Mouse (Mus musculus) liver, adult 2 months (tissue): ENCODE data around the gene Kank3. TPM values are rescaled to one million over a fixed set of nuclear protein-coding genes. Genes with fewer than 3 reads are reported as not detected.

Experiments
- DNase-seq: peaks from one replicate; pipeline ENCODE4 v3.0.0-alpha.2; 2011; ENCODE audit warnings: low read depth, low spot score; ENCODE audit errors: extremely low read depth
- H3K27ac ChIP-seq: fragments of 200-500 bp; replicated peaks from 2 replicates; pipeline ENCODE4 v1.5.1; 2012; ENCODE audit warnings: low read depth, mild to moderate bottlenecking, control low read depth, inconsistent platforms, low read length; ENCODE audit not compliant: insufficient read depth
- H3K27me3 ChIP-seq: fragments of 200-500 bp; 2 replicates; pipeline ENCODE4 v1.6.1; 2012; ENCODE audit warnings: mild to moderate bottlenecking, moderate library complexity, low read length, inconsistent platforms; ENCODE audit not compliant: control insufficient read depth, insufficient read depth
- H3K36me3 ChIP-seq: fragments of 200-500 bp; 2 replicates; pipeline ENCODE4 v1.6.1; 2012; ENCODE audit warnings: low read length, inconsistent platforms; ENCODE audit not compliant: control insufficient read depth, insufficient read depth
- H3K4me1 ChIP-seq: fragments of 200-500 bp; 2 replicates; pipeline ENCODE4 v1.6.1; 2011; ENCODE audit warnings: low read length; ENCODE audit not compliant: control insufficient read depth, insufficient read depth
- H3K4me3 ChIP-seq: fragments of 200-500 bp; 2 replicates; pipeline ENCODE4 v1.5.1; 2011; ENCODE audit warnings: low read depth, mild to moderate bottlenecking, control low read depth, low read length, moderate library complexity; ENCODE audit not compliant: insufficient read depth
- H3K79me2 ChIP-seq: fragments of 200-500 bp; 2 replicates; pipeline ENCODE4 v1.6.1; 2012; ENCODE audit warnings: inconsistent platforms, mild to moderate bottlenecking, low read length, moderate library complexity; ENCODE audit not compliant: control insufficient read depth, insufficient read depth
- H3K9ac ChIP-seq: fragments of 200-500 bp; 2 replicates; pipeline ENCODE4 v1.6.1; 2012; ENCODE audit warnings: low read depth, mild to moderate bottlenecking, control low read depth, inconsistent platforms, low read length
- CTCF ChIP-seq: fragments of 200-500 bp; IDR thresholded peaks from 2 replicates; pipeline ENCODE4 v1.5.1; 2011; ENCODE audit warnings: low read depth, low read length, control low read depth
- POLR2A ChIP-seq: fragments of 200-500 bp; IDR thresholded peaks from 2 replicates; pipeline ENCODE4 v1.6.1; 2011; ENCODE audit warnings: low read length, control low read depth; ENCODE audit not compliant: insufficient read depth; ENCODE audit errors: extremely low read depth
- WGBS: fragments of 180-500 bp; shearing (Covaris S2); methylation state at CpG from one replicate; pipeline ENCODE4 v1.1.7; 2018; 5-methylcytosine and 5-hydroxymethylcytosine counted together
- polyA plus RNA-seq: library from polyadenylated mRNA; depleted of rRNA; stranded (reverse); fragments of >200 nt; gene quantifications from 2 replicates; pipeline ENCODE4 v1.2.3, GENCODE M21; 2012
- total RNA-seq: library from RNA; depleted of rRNA; stranded (reverse); fragments of >200 nt; gene quantifications from 2 replicates; pipeline ENCODE4 v1.2.3, GENCODE M21; 2014

Kank3 gene
- total and polyA plus RNA-seq, 2 experiments = 6.0 to 13.4 TPM

DNA sequence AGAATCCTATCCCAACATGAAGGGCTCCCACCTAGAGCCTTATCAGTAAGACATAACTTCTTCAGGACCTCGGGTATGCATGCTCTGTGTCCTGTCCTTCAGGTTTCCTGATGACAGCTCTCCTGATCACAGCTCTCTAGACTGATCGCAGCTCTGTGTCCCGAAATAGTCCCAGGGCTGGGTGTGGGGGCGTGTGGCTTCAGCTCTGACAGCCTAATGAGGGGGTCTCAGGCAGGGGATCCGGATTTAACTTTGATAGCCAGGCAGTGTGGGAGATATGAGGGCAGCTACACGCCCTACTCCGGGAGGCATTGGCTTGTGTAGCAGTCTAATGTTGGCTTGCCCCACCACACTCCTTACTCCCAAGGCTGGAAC lies 810 bp downstream of the Kank3 start:
- no peaks in the 10 kb centered on the region for H3K79me2 ChIP-seq
- no peaks in the 10 kb centered on the region for H3K36me3 ChIP-seq
- H3K4me3 ChIP-seq = peak overlapping the region; percentile 44
- H3K27me3 ChIP-seq = no peaks in the 10 kb centered on the region
- TF ChIP-seq CTCF (no peak), POLR2A (no peak)
- peak overlapping the region; percentile 85 for H3K27ac ChIP-seq
- H3K9ac ChIP-seq = peak overlapping the region; percentile 66
- WGBS = 30% methylated on average over 7 of the region's 7 CpGs
- H3K4me1 ChIP-seq = peaks cover 4% of the 10 kb centered on the region; the same call in 1 of the 2 replicates
- no peak for DNase-seq

GRCm38 (mm10) chr17:33812475-33812874 lies 2.2 kb downstream of the Kank3 start:
- TF ChIP-seq POLR2A (no peak), CTCF (no peak)
- DNase-seq = no peak
- 60% methylated on average over 3 of the region's 3 CpGs for WGBS
- H3K79me2 ChIP-seq = no peaks in the 10 kb centered on the region
- no peaks in the 10 kb centered on the region for H3K27me3 ChIP-seq
- no peaks in the 10 kb centered on the region for H3K36me3 ChIP-seq
- H3K27ac ChIP-seq = peak overlapping the region; percentile 70
- no peak overlapping the region for H3K4me3 ChIP-seq
- peaks cover 2% of the 10 kb centered on the region; the same call in 1 of the 2 replicates for H3K4me1 ChIP-seq
- H3K9ac ChIP-seq = no peak overlapping the region

GRCm38 (mm10) chr17:33812990-33813389 lies 2.7 kb downstream of the Kank3 start:
- H3K4me3 ChIP-seq = no peak overlapping the region
- DNase-seq = no peak
- H3K4me1 ChIP-seq = peaks cover 3% of the 10 kb centered on the region
- H3K27me3 ChIP-seq = no peaks in the 10 kb centered on the region
- H3K27ac ChIP-seq = peak overlapping the region; percentile 70
- no peak overlapping the region for H3K9ac ChIP-seq
- TF ChIP-seq POLR2A (no peak), CTCF (no peak)
- WGBS = 61% methylated on average over 4 of the region's 4 CpGs
- no peaks in the 10 kb centered on the region for H3K79me2 ChIP-seq
- no peaks in the 10 kb centered on the region for H3K36me3 ChIP-seq

DNA sequence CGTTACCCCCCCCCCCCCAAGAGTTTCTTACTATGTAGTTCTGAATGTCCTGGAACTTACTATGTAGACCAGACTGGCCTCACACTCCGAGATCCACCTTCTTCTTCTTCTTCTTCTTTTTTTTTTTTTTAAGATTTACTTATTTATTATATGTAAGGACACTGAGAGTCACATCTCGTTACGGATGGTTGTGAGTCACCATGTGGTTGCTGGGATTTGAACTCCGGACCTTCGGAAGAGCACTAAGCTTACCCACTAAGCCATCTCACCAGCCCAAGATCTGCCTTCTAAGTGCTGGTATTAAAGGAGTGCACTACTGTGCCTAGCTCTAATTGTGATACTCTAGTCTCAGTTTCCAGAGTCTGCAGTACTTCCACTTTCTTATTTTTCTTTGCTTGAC lies 5.1 kb downstream of the Kank3 start:
- Histone ChIP-seq H3K9ac (no peak overlapping the region), H3K36me3 (no peaks in the 10 kb centered on the region), H3K4me3 (no peak overlapping the region), H3K27me3 (no peaks in the 10 kb centered on the region), H3K79me2 (no peaks in the 10 kb centered on the region), H3K4me1 (peaks cover 8% of the 10 kb centered on the region), H3K27ac (no peak overlapping the region)
- no peak for TF ChIP-seq CTCF
- no peak for TF ChIP-seq POLR2A
- WGBS = 86% methylated on average over 6 of the region's 6 CpGs
- DNase-seq = no peak

GRCm38 (mm10) chr17:33816612-33817011 lies 6.3 kb downstream of the Kank3 start:
- WGBS = 66% methylated on average over 5 of the region's 5 CpGs
- no peak for TF ChIP-seq CTCF
- no peak for TF ChIP-seq POLR2A
- peak overlapping the region; percentile 90; the same call in 1 of the 2 replicates for H3K9ac ChIP-seq
- no peaks in the 10 kb centered on the region for H3K27me3 ChIP-seq
- peaks cover 5% of the 10 kb centered on the region for H3K36me3 ChIP-seq
- H3K27ac ChIP-seq = peak overlapping the region; percentile 83
- no peaks in the 10 kb centered on the region for H3K79me2 ChIP-seq
- H3K4me3 ChIP-seq = peak overlapping the region; percentile 73
- no peak for DNase-seq
- H3K4me1 ChIP-seq = peaks cover 8% of the 10 kb centered on the region

DNA sequence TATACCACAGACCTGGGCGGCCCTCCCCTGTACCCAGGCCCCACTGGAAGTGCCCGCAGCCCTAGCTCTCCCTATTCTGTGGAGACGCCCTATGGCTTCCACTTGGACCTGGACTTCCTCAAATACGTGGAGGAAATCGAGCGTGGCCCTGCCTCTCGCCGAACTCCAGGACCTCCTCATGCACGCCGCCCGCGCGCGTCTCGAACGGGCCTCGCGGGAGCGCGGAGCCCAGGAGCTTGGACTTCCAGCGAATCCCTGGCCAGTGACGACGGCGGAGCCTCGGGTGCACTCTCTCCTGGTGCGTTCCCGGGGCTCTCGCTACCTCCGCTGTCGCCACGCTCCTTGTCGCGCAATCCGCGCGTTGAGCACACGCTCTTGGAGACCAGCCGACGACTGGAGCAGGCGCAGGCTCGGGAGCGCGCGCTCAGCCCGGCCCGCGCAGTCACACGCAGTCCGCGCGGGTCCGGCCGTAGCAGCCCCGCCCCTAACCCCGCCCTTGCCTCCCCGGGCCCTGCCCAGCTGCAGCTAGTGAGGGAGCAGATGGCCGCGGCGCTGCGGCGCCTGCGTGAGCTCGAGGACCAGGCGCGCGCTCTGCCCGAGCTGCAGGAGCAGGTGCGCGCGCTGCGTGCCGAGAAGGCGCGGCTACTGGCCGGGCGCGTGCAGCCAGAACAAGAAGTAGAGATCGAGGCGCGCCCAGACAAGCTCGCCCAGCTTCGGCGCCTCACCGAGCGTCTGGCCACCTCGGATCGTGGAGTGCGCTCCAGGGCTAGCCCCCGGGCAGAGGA lies 7.1 kb downstream of the Kank3 start:
- under 1% methylated on average over 89 of the region's 89 CpGs for WGBS
- Histone ChIP-seq H3K36me3 (peaks cover 13% of the 10 kb centered on the region), H3K4me3 (peak overlapping the region; percentile 73), H3K27ac (peak overlapping the region; percentile 83), H3K27me3 (no peaks in the 10 kb centered on the region), H3K9ac (peak overlapping the region; percentile 90), H3K4me1 (peaks cover 8% of the 10 kb centered on the region), H3K79me2 (no peaks in the 10 kb centered on the region)
- TF ChIP-seq CTCF = no peak
- peak; percentile 79 for TF ChIP-seq POLR2A
- peak; percentile 81 for DNase-seq
